Mouse (Mus musculus): ENCODE data around the gene Caap1.

Caap1 gene

GRCm38 (mm10) chr4:94556265-94557054, at the start of gene Caap1, which contains the start of gene Gm10306:
Gene Caap1 (minus strand): TSS chr4:94556796.
Gene Gm10306 (plus strand): TSS chr4:94556546.
- Histone ChIP-seq H3K36me3 (ENCODE audit: control insufficient read depth, insufficient read depth, low read length, poor library complexity, severe bottlenecking) (no peaks in the 10 kb centered on the region), H3K27me3 (ENCODE audit: control insufficient read depth, insufficient read depth, low read length, poor library complexity, severe bottlenecking) (no peaks in the 10 kb centered on the region)
- peak; percentile 94 for DNase-seq (ENCODE audit: low read depth, low spot score)

GRCm38 (mm10) chr4:94605591-94605990, 49.0 kb upstream of the Caap1 start:
- DNase-seq (ENCODE audit: low read depth, low spot score), result no peak
- Histone ChIP-seq H3K36me3 (ENCODE audit: control insufficient read depth, insufficient read depth, low read length, poor library complexity, severe bottlenecking) (no peaks in the 10 kb centered on the region), H3K27me3 (ENCODE audit: control insufficient read depth, insufficient read depth, low read length, poor library complexity, severe bottlenecking) (no peaks in the 10 kb centered on the region)

DNA sequence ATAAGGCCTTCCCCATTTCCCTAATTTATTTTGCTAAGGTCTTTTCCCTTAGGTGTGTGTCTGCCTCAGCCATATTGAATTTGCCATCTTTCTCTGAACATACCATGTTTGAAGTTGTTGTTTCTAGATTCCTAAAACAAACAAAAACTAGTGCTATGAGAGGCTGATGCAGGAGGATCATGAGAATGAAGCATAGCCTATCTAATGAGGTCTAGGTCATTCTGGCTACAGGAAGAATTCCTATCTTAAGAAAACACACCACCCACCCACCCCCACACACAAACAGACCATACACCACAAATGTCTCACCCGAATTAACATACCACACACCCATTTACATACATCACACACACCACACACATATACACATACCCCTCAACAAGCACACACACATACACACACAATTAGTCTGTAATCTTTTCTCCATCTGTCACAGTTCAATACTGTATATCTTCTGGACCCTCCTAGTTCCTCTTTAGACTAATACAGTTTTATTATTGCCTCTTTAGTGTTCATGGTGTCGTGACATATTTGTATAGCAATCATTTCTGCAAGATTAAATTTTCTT, 47.9 kb upstream of the Caap1 start:
- Histone ChIP-seq H3K36me3 (ENCODE audit: control insufficient read depth, insufficient read depth, low read length, poor library complexity, severe bottlenecking) (no peaks in the 10 kb centered on the region), H3K27me3 (ENCODE audit: control insufficient read depth, insufficient read depth, low read length, poor library complexity, severe bottlenecking) (no peaks in the 10 kb centered on the region)
- no peak for DNase-seq (ENCODE audit: low read depth, low spot score)

- peak; percentile 90 for DNase-seq (ENCODE audit: low read depth, low spot score)
- no peaks in the 10 kb centered on the region for H3K36me3 ChIP-seq (ENCODE audit: control insufficient read depth, insufficient read depth, low read length, poor library complexity, severe bottlenecking)
- H3K27me3 ChIP-seq (ENCODE audit: control insufficient read depth, insufficient read depth, low read length, poor library complexity, severe bottlenecking), result no peaks in the 10 kb centered on the region
Observed at GRCm38 (mm10) chr4:94603031-94603629, 46.5 kb upstream of the Caap1 start, which contains the start of gene Plaa. Gene Plaa (minus strand): TSS chr4:94603244.

- Histone ChIP-seq H3K36me3 (ENCODE audit: control insufficient read depth, insufficient read depth, low read length, poor library complexity, severe bottlenecking) (no peaks in the 10 kb centered on the region), H3K27me3 (ENCODE audit: control insufficient read depth, insufficient read depth, low read length, poor library complexity, severe bottlenecking) (no peaks in the 10 kb centered on the region)
- DNase-seq (ENCODE audit: low read depth, low spot score), result no peak
Observed at GRCm38 (mm10) chr4:94602496-94603030, 46.0 kb upstream of the Caap1 start.

GRCm38 (mm10) chr4:94601395-94601794, 44.8 kb upstream of the Caap1 start:
- peak; percentile 40 for DNase-seq (ENCODE audit: low read depth, low spot score)
- Histone ChIP-seq H3K27me3 (ENCODE audit: control insufficient read depth, insufficient read depth, low read length, poor library complexity, severe bottlenecking) (no peaks in the 10 kb centered on the region), H3K36me3 (ENCODE audit: control insufficient read depth, insufficient read depth, low read length, poor library complexity, severe bottlenecking) (no peaks in the 10 kb centered on the region)

DNA sequence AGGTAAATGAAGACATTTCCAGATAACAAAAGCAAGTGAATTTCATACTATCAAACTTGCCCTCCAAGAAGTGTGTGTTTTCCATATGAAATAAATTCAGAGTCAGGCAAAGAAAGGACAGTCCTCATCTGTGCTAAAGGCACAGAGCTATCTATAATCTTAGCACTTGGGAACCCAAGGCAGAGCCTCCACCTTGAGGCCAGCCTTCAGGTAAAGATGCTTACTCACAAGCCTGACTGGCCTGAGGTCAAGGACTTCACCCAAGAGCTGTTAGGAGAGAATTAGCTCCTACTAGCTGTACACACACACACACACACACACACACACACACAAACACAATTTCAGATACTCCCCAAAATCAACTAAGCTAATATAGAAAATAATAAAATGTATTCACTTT, 36.1 kb upstream of the Caap1 start:
- H3K36me3 ChIP-seq (ENCODE audit: control insufficient read depth, insufficient read depth, low read length, poor library complexity, severe bottlenecking), result no peaks in the 10 kb centered on the region; the same call in 1 of the 2 replicates
- no peak for DNase-seq (ENCODE audit: low read depth, low spot score)
- no peaks in the 10 kb centered on the region for H3K27me3 ChIP-seq (ENCODE audit: control insufficient read depth, insufficient read depth, low read length, poor library complexity, severe bottlenecking)

- no peaks in the 10 kb centered on the region; the same call in 1 of the 2 replicates for H3K36me3 ChIP-seq (ENCODE audit: control insufficient read depth, insufficient read depth, low read length, poor library complexity, severe bottlenecking)
- H3K27me3 ChIP-seq (ENCODE audit: control insufficient read depth, insufficient read depth, low read length, poor library complexity, severe bottlenecking), result no peaks in the 10 kb centered on the region
- DNase-seq (ENCODE audit: low read depth, low spot score), result no peak
Observed at GRCm38 (mm10) chr4:94591765-94592381, 35.3 kb upstream of the Caap1 start.

DNA sequence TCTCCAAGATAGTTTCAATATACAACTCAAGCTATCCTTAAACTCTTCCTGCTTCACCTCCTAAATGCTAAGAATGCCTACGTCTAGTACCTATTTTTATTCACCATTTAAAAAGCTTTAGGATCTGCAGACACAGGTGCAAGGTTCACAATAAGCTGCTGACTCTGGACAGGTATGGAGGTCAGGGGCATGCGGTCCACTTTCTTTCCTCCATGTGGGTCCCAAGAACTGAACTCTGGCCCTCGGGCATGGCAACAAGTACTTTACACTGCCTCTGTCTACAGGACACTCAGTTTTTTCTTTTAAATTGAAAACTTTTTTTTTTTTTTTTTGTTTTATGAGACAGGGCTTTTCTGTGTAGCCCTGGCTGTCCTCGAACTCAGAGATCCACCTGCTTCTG, 16.1 kb upstream of the Caap1 start:
- Histone ChIP-seq H3K36me3 (ENCODE audit: control insufficient read depth, insufficient read depth, low read length, poor library complexity, severe bottlenecking) (0 out of 2 replicates have a peak, but pooled peaks cover 9% of the 10 kb centered on the region), H3K27me3 (ENCODE audit: control insufficient read depth, insufficient read depth, low read length, poor library complexity, severe bottlenecking) (no peaks in the 10 kb centered on the region)
- no peak for DNase-seq (ENCODE audit: low read depth, low spot score)

DNA sequence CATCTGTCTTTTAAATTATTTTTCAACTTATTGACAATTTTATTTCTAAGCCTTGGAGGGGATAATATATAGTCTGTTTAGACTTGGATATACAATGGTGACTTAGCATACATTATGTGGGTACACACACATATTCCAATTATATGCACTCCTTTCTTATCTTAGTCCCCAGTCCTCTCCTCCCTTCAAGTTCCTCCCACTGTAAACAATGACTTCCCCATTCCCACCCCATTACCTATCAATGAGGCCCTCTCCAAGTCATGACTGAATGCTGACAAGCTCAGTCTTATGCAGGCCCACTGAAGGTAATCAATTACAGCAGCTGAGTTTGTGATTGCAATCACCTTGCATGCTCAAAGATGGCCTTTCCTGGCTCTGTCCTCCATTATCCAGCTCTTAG, 7.7 kb upstream of the Caap1 start:
- H3K36me3 ChIP-seq (ENCODE audit: control insufficient read depth, insufficient read depth, low read length, poor library complexity, severe bottlenecking), result 0 out of 2 replicates have a peak, but pooled peaks cover 3% of the 10 kb centered on the region
- no peaks in the 10 kb centered on the region for H3K27me3 ChIP-seq (ENCODE audit: control insufficient read depth, insufficient read depth, low read length, poor library complexity, severe bottlenecking)
- DNase-seq (ENCODE audit: low read depth, low spot score), result no peak

DNA sequence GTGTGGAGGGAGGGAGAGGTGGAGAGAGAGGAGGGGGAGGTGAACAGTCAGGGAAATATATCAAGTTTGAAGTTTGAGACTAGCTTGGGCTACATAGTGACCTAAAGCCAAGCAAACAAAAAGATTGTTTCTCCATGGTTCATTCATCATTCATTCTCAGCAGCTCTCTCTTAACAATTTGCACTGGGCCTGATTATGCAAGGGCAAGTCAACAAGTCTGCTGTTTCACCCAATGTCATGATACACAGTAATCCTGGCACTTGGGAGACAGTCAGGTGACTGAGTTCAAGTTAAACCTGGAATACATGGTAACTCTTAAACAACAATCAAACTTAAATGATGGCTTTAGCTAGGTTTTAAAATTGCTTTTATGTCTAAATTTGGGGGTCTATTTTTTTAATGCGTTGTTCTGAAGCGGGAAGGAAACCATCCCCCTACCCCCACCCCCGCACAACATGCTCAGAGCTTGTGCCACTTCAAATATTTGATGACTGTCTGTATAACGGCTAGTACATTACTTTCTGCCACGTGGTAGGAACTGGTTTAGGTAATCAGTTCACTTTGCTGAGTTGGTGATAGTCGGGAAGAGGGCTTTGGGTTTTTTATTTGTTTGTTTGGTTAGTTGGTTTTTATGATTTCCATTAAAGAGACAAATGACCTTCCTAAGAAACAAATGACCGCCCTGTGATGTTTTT, 5.5 kb upstream of the Caap1 start:
- Histone ChIP-seq H3K27me3 (ENCODE audit: control insufficient read depth, insufficient read depth, low read length, poor library complexity, severe bottlenecking) (no peaks in the 10 kb centered on the region), H3K36me3 (ENCODE audit: control insufficient read depth, insufficient read depth, low read length, poor library complexity, severe bottlenecking) (no peaks in the 10 kb centered on the region)
- DNase-seq (ENCODE audit: low read depth, low spot score), result no peak

- Histone ChIP-seq H3K36me3 (ENCODE audit: control insufficient read depth, insufficient read depth, low read length, poor library complexity, severe bottlenecking) (no peaks in the 10 kb centered on the region), H3K27me3 (ENCODE audit: control insufficient read depth, insufficient read depth, low read length, poor library complexity, severe bottlenecking) (no peaks in the 10 kb centered on the region)
- DNase-seq (ENCODE audit: low read depth, low spot score), result no peak
Observed at GRCm38 (mm10) chr4:94560316-94560715, 3.7 kb upstream of the Caap1 start.

GRCm38 (mm10) chr4:94559266-94559665, 2.7 kb upstream of the Caap1 start:
- Histone ChIP-seq H3K27me3 (ENCODE audit: control insufficient read depth, insufficient read depth, low read length, poor library complexity, severe bottlenecking) (no peaks in the 10 kb centered on the region), H3K36me3 (ENCODE audit: control insufficient read depth, insufficient read depth, low read length, poor library complexity, severe bottlenecking) (no peaks in the 10 kb centered on the region)
- no peak for DNase-seq (ENCODE audit: low read depth, low spot score)

DNA sequence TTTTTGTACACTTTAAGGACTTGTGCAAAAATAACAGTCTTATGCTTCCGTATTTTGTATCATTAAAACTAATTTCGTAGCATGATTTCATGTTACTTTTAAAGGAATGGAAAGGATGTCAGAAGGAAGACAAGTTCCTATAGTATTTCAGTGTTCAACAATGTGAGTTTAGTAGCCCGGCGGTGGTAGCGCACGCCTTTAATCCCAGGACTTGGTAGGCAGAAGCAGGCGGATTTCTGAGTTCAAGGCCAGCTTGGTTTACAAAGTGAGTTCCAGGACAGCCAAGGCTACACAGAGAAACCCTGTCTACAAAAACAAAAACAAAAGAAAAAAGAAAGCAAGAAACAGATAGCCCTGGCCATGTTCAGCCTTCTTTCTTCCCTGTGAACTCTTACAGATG, 549 bp upstream of the Caap1 start:
- Histone ChIP-seq H3K36me3 (ENCODE audit: control insufficient read depth, insufficient read depth, low read length, poor library complexity, severe bottlenecking) (no peaks in the 10 kb centered on the region), H3K27me3 (ENCODE audit: control insufficient read depth, insufficient read depth, low read length, poor library complexity, severe bottlenecking) (no peaks in the 10 kb centered on the region)
- no peak for DNase-seq (ENCODE audit: low read depth, low spot score)

Data from splenic B cell, adult 2 months (primary cell).